Mouse (Mus musculus) G1E (cell line): Measurements from ENCODE around the gene Miip. TPM values are rescaled to one million over a fixed set of nuclear protein-coding genes. Genes with fewer than 3 reads are reported as not detected.
"Not testable (repeated sequence)": the region's sequence is repeated elsewhere in the genome, so short reads cannot be mapped to it uniquely, and the experiment has no call there.

Experiments
- ATAC-seq: 2 replicates; pipeline ENCODE4 v1.8.0; 2016; ENCODE audit warnings: mild to moderate bottlenecking; ENCODE audit not compliant: insufficient number of reproducible peaks, poor library complexity, low FRiP score, severe bottlenecking; ENCODE audit errors: extremely low read depth
- DNase-seq: peaks from one replicate; pipeline ENCODE4 v3.0.0; 2012; ENCODE audit warnings: low spot score
- H3K27me3 ChIP-seq: 2 replicates; pipeline ENCODE4 v1.6.1; 2012; ENCODE audit warnings: mild to moderate bottlenecking, low read length, inconsistent platforms; ENCODE audit not compliant: insufficient read depth
- H3K36me3 ChIP-seq: replicated peaks from 2 replicates; pipeline ENCODE3; 2012; ENCODE audit warnings: mild to moderate bottlenecking, inconsistent platforms
- H3K4me1 ChIP-seq: 2 replicates; pipeline ENCODE4 v1.6.1; 2012; ENCODE audit warnings: low read depth, low read length, inconsistent platforms, mixed read lengths; ENCODE audit not compliant: insufficient read depth
- H3K4me3 ChIP-seq: 2 replicates; pipeline ENCODE4 v1.5.1; 2012; ENCODE audit warnings: low read depth, mild to moderate bottlenecking, inconsistent platforms, low read length, moderate library complexity, mixed read lengths
- H3K9me3 ChIP-seq: replicated peaks from 2 replicates; pipeline ENCODE4 v1.6.1; 2012; ENCODE audit warnings: inconsistent platforms
- CTCF ChIP-seq: IDR thresholded peaks from 2 replicates; pipeline ENCODE4 v1.5.1; 2012; ENCODE audit warnings: low read depth, low read length, inconsistent platforms, mixed read lengths
- GATA1 ChIP-seq: IDR thresholded peaks from 2 replicates; pipeline ENCODE4 v1.6.1; 2012; ENCODE audit warnings: borderline replicate concordance, low read length, inconsistent platforms, mixed read lengths
- GATA2 ChIP-seq: IDR thresholded peaks from 2 replicates; pipeline ENCODE4 v1.6.1; 2012; ENCODE audit warnings: low read depth, low read length, inconsistent platforms, borderline replicate concordance
- POLR2AphosphoS5 ChIP-seq: IDR thresholded peaks from 2 replicates; pipeline ENCODE4 v1.6.1; 2012; ENCODE audit warnings: low read depth, low read length, inconsistent platforms; ENCODE audit not compliant: insufficient replicate concordance
- TAL1 ChIP-seq: conservative IDR thresholded peaks from 2 replicates; pipeline ENCODE4 v1.6.1; 2012; ENCODE audit warnings: low read depth, low read length, inconsistent platforms, mixed read lengths
- polyA plus RNA-seq: library from polyadenylated mRNA; stranded (reverse); fragments of >175 nt; gene quantifications from 2 replicates; pipeline ENCODE4 v1.2.3, GENCODE M21; 2012
- total RNA-seq, 2 experiments: library from RNA; stranded (forward) in 1 of 2; stranded (reverse) in 1 of 2; fragments of 200-1000 nt in 1 of 2; fragments of >200 nt in 1 of 2; fragmentation: Nextera tagmentation in 1 of 2; gene quantifications; 2 replicates each; pipeline ENCODE4 v1.2.3; 2014 to 2017

Miip gene
- total and polyA plus RNA-seq, 3 experiments, result 0.05 TPM; not detected in 2

GRCm38 (mm10) chr4:147824389-147824788, 44.2 kb downstream of the Miip start:
- Histone ChIP-seq H3K4me1 (no peaks in the 10 kb centered on the region), H3K27me3 (no peaks in the 10 kb centered on the region)

GRCm38 (mm10) chr4:147821414-147821813, 47.2 kb downstream of the Miip start:
- DNase-seq, ATAC-seq, H3K4me1 ChIP-seq, H3K36me3 ChIP-seq, H3K27me3 ChIP-seq, H3K4me3 ChIP-seq: not testable (repeated sequence)
- H3K9me3 ChIP-seq, result peaks cover 32% of the 10 kb centered on the region

More at GRCm38 (mm10) chr4:147824389-147824788, 44.2 kb downstream of the Miip start:
- no peak for TF ChIP-seq CTCF
- TF ChIP-seq POLR2AphosphoS5, result no peak
- no peak for TF ChIP-seq TAL1
- TF ChIP-seq GATA2, result no peak
- TF ChIP-seq GATA1, result no peak
- DNase-seq (no peak), ATAC-seq (no peak)
- Histone ChIP-seq H3K4me3 (no peak overlapping the region), H3K36me3 (peaks cover 24% of the 10 kb centered on the region), H3K9me3 (peaks cover 32% of the 10 kb centered on the region)

GRCm38 (mm10) chr4:147819659-147820058, 49.0 kb downstream of the Miip start:
- H3K4me1 ChIP-seq, ATAC-seq, H3K4me3 ChIP-seq, DNase-seq, H3K36me3 ChIP-seq, H3K27me3 ChIP-seq: not testable (repeated sequence)
- H3K9me3 ChIP-seq, result peaks cover 21% of the 10 kb centered on the region

GRCm38 (mm10) chr4:147814592-147815167, 53.9 kb downstream of the Miip start:
- peaks cover 2% of the 10 kb centered on the region; the same call in 1 of the 2 replicates for H3K4me1 ChIP-seq
- DNase-seq (no peak), ATAC-seq (no peak)
- H3K36me3 ChIP-seq, result no peaks in the 10 kb centered on the region
- H3K4me3 ChIP-seq, result no peak overlapping the region
- H3K27me3 ChIP-seq, result no peaks in the 10 kb centered on the region
- TF ChIP-seq CTCF, result 0 out of 2 replicates have a peak, but pooled peaks have one; percentile 6
- no peak for TF ChIP-seq GATA2
- TF ChIP-seq POLR2AphosphoS5, result no peak
- TF ChIP-seq GATA1, result no peak
- TF ChIP-seq TAL1, result no peak
- peaks cover 3% of the 10 kb centered on the region; the same call in 1 of the 2 replicates for H3K9me3 ChIP-seq

DNA sequence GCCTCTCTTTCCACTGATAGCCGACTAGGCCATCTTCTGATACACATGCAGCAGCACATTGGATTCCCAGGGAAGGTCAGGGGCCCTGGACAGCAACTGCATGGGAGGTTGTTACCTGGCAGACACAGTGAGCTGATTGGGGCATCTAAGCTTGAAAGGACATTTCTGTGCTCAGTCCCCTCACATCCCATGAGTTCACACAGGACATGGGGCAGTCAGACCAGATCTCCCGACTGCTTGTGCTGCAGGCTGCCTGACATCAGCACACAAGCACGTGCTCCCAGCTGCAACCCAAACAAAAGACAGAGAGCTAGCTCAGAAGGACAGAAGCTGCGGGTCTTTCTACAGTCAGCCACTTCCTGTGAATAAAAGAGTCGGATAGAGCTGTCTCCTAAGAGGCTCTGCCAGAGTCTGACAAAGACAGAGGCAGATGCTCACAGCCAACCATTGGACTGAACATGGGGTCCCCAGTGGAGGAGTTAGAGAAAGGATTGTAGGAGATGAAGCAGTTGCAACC, 55.3 kb downstream of the Miip start:
- no peak for DNase-seq

More for the DNA sequence above, 55.3 kb downstream of the Miip start:
- Histone ChIP-seq H3K27me3 (no peaks in the 10 kb centered on the region), H3K4me3 (no peak overlapping the region), H3K9me3 (peaks cover 9% of the 10 kb centered on the region), H3K4me1 (peaks cover 2% of the 10 kb centered on the region; the same call in 1 of the 2 replicates), H3K36me3 (no peaks in the 10 kb centered on the region)
- TF ChIP-seq GATA1 (no peak), TAL1 (no peak)
- ATAC-seq, result no peak

Other genes with a start within 250 kb of the Miip start
- not detected in 2 replicates for gene Zfp979, start 226.3 kb downstream of the Miip start, total RNA-seq (2014; fragmentation: Nextera tagmentation)
- 0.70 and 0.82 TPM in 2 replicates for gene Zfp979, start 226.3 kb downstream of the Miip start, total RNA-seq (2017)
- gene Zfp979, start 226.3 kb downstream of the Miip start, polyA plus RNA-seq, result not detected in 2 replicates
- 12.5 and 13.9 TPM in 2 replicates for gene Zfp534, start 166.3 kb downstream of the Miip start, total RNA-seq (2014; fragmentation: Nextera tagmentation)
- 1.9 and 2.0 TPM in 2 replicates for gene Zfp534, start 166.3 kb downstream of the Miip start, total RNA-seq (2017)
- gene Zfp534, start 166.3 kb downstream of the Miip start, polyA plus RNA-seq, result 0.02 and 0.07 TPM in 2 replicates
- 121 and 143 TPM in 2 replicates for gene Zfp984, start 59.0 kb downstream of the Miip start, total RNA-seq (2014; fragmentation: Nextera tagmentation)
- gene Zfp984, start 59.0 kb downstream of the Miip start, total RNA-seq (2017), result 27.0 and 36.5 TPM in 2 replicates
- 1.8 and 2.5 TPM in 2 replicates for gene Zfp984, start 59.0 kb downstream of the Miip start, polyA plus RNA-seq
- 12.4 and 15.2 TPM in 2 replicates for gene Zfp933, start 20.4 kb downstream of the Miip start, total RNA-seq (2014; fragmentation: Nextera tagmentation)
- 9.3 and 10.9 TPM in 2 replicates for gene Zfp933, start 20.4 kb downstream of the Miip start, total RNA-seq (2017)
- 0.11 and 0.15 TPM in 2 replicates for gene Zfp933, start 20.4 kb downstream of the Miip start, polyA plus RNA-seq
- not detected in 2 replicates for gene Fv1, start 163 bp upstream of the Miip start, total RNA-seq (2014; fragmentation: Nextera tagmentation)
- gene Fv1, start 163 bp upstream of the Miip start, total RNA-seq (2017), result not detected in 2 replicates
- not detected in 2 replicates for gene Fv1, start 163 bp upstream of the Miip start, polyA plus RNA-seq
- 18.6 and 21.0 TPM in 2 replicates for gene Mfn2, start 35.9 kb upstream of the Miip start, total RNA-seq (2014; fragmentation: Nextera tagmentation)
- gene Mfn2, start 35.9 kb upstream of the Miip start, total RNA-seq (2017), result 14.8 and 18.3 TPM in 2 replicates
- 14.6 and 18.9 TPM in 2 replicates for gene Mfn2, start 35.9 kb upstream of the Miip start, polyA plus RNA-seq
- 0.44 and 2.3 TPM in 2 replicates for gene Plod1, start 68.0 kb upstream of the Miip start, total RNA-seq (2014; fragmentation: Nextera tagmentation)
- 2.9 and 4.6 TPM in 2 replicates for gene Plod1, start 68.0 kb upstream of the Miip start, total RNA-seq (2017)
- 0.75 and 0.90 TPM in 2 replicates for gene Plod1, start 68.0 kb upstream of the Miip start, polyA plus RNA-seq
- 27.5 and 33.5 TPM in 2 replicates for gene 2510039O18Rik, start 72.1 kb upstream of the Miip start, total RNA-seq (2014; fragmentation: Nextera tagmentation)
- gene 2510039O18Rik, start 72.1 kb upstream of the Miip start, total RNA-seq (2017), result 31.5 and 37.2 TPM in 2 replicates
- gene 2510039O18Rik, start 72.1 kb upstream of the Miip start, polyA plus RNA-seq, result 84.0 and 84.6 TPM in 2 replicates
- not detected in 2 replicates for gene Nppb, start 117.0 kb upstream of the Miip start, total RNA-seq (2014; fragmentation: Nextera tagmentation)
- not detected in 2 replicates for gene Nppb, start 117.0 kb upstream of the Miip start, total RNA-seq (2017)
- not detected in 2 replicates for gene Nppb, start 117.0 kb upstream of the Miip start, polyA plus RNA-seq
- gene Nppa, start 131.9 kb upstream of the Miip start, total RNA-seq (2014; fragmentation: Nextera tagmentation), result not detected in 2 replicates
- 0.17 TPM in 1 of 2 replicates, not detected in the other for gene Nppa, start 131.9 kb upstream of the Miip start, total RNA-seq (2017)
- not detected in 2 replicates for gene Nppa, start 131.9 kb upstream of the Miip start, polyA plus RNA-seq
- gene Clcn6, start 170.0 kb upstream of the Miip start, total RNA-seq (2014; fragmentation: Nextera tagmentation), result 20.1 and 21.0 TPM in 2 replicates
- gene Clcn6, start 170.0 kb upstream of the Miip start, total RNA-seq (2017), result 13.6 and 16.1 TPM in 2 replicates
- gene Clcn6, start 170.0 kb upstream of the Miip start, polyA plus RNA-seq, result 5.2 and 6.2 TPM in 2 replicates
- gene Mthfr, start 170.3 kb upstream of the Miip start, total RNA-seq (2014; fragmentation: Nextera tagmentation), result 7.0 and 12.5 TPM in 2 replicates
- 7.3 and 9.4 TPM in 2 replicates for gene Mthfr, start 170.3 kb upstream of the Miip start, total RNA-seq (2017)
- gene Mthfr, start 170.3 kb upstream of the Miip start, polyA plus RNA-seq, result 6.3 and 9.2 TPM in 2 replicates
- 7.7 and 10.8 TPM in 2 replicates for gene Agtrap, start 219.2 kb upstream of the Miip start, total RNA-seq (2014; fragmentation: Nextera tagmentation)
- gene Agtrap, start 219.2 kb upstream of the Miip start, total RNA-seq (2017), result 9.4 and 10.7 TPM in 2 replicates
- gene Agtrap, start 219.2 kb upstream of the Miip start, polyA plus RNA-seq, result 4.5 and 6.4 TPM in 2 replicates